Mouse (Mus musculus): ENCODE measurements around the gene Clcf1. TPM values are rescaled to one million over a fixed set of nuclear protein-coding genes. Genes with fewer than 3 reads are reported as not detected.
A peak's percentile ranks its signal among the peaks of the same experiment; 100 is the strongest.

Clcf1 gene
- total RNA-seq, 2 experiments from 2014 or later, result 1.3 to 2.1 TPM

GRCm38 (mm10) chr19:4222165-4222564 lies 8.1 kb downstream of the Clcf1 start:
- no peak overlapping the region for H3K27ac ChIP-seq
- no peak for TF ChIP-seq CTCF (IDR thresholded peaks at IDR 0.05)
- H3K4me3 ChIP-seq, result no peak overlapping the region
- no peak for DNase-seq (ENCODE audit: extremely low spot score in 1 of 2, low spot score in 2 of 2)
- intact Hi-C loops (cut with DNase I), result no loop called here

GRCm38 (mm10) chr19:4226779-4227178 lies 12.7 kb downstream of the Clcf1 start:
- intact Hi-C loops (cut with DNase I), result loop anchor here (5.0 kb wide), 1 partner anchor 209 kb away; no protein-coding TSS in a partner anchor
- TF ChIP-seq CTCF (IDR thresholded peaks at IDR 0.05), result no peak
- DNase-seq (ENCODE audit: extremely low spot score in 1 of 2, low spot score in 2 of 2), result no peak
- no peak overlapping the region for H3K4me3 ChIP-seq
- no peak overlapping the region for H3K27ac ChIP-seq

GRCm38 (mm10) chr19:4227446-4227845 lies 13.4 kb downstream of the Clcf1 start:
- no peak for TF ChIP-seq CTCF (IDR thresholded peaks at IDR 0.05)
- intact Hi-C loops (cut with DNase I), result loop anchor here (5.0 kb wide), 1 partner anchor 210 kb away; no protein-coding TSS in a partner anchor
- H3K27ac ChIP-seq, result no peak overlapping the region
- H3K4me3 ChIP-seq, result no peak overlapping the region
- DNase-seq (ENCODE audit: extremely low spot score in 1 of 2, low spot score in 2 of 2), result no peak

DNA sequence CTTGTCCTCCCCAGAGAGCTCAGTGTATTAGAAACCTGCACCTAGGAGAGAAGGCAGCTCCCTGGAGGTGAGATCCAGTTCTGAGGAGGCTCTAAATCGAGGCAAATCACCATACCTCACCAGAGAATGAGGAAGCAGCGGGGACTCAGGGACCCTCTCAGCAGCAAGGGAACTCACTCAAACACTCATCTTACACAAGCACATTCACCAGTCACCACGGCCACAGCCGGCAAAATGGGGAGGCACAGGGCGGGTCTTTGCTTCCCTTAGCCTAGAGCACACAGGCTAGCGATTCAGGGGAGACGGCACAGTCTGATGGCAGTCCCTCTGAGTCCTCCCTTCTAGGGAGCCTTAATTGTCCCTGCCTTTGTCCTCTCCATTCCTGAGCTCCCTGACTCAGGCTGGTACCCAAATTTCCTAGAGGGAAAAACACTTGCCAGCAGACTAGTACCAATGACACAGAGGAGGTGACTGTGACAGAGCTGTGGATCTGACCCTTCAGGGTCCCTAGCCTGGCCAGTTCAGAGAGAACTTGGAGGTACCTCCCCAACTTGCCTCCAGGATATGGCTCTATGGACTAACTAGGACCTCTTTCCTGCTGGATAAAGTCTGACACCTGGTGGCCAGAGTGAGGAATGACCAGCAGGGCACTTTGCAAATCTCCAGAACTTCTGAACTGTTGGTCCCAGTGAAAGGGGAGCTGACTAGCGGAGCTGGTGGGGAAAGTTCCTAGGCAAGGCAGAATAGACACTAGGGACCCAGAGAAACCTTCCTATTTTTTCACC lies 14.0 kb downstream of the Clcf1 start:
- TF ChIP-seq CTCF (IDR thresholded peaks at IDR 0.05), result no peak; the same call in none of the 2 replicates
- Histone ChIP-seq H3K4me3 (no peak overlapping the region), H3K27ac (no peak overlapping the region)
- DNase-seq (ENCODE audit: extremely low spot score in 1 of 2, low spot score in 2 of 2), result peak; percentile 74 to 78
- intact Hi-C loops (cut with DNase I), result loop anchor here (1.0 to 5.0 kb wide), 3 partner anchors 21 to 211 kb away; no protein-coding TSS in a partner anchor

DNA sequence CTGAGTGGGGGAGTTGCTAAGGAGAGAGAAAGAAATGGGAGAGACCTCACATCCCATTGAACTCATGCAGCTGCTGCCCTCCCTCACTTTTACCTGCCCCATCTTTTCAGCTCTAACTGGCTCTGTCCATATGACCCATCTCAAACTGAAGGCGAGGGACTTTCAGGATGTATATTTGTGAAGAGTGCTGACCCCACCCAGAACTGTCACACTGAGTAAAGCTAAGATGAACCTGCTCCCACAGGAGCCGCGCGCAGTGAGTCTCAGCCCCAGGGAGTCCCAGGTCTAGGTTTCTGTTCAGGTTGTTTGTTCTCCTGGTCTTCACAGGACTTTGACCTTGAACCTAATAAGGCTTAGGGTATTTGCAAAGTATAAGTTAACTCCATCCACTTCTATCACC lies 14.9 kb downstream of the Clcf1 start:
- no peak for DNase-seq (ENCODE audit: extremely low spot score in 1 of 2, low spot score in 2 of 2)
- no peak overlapping the region for H3K4me3 ChIP-seq
- TF ChIP-seq CTCF (IDR thresholded peaks at IDR 0.05), result no peak
- intact Hi-C loops (cut with DNase I), result loop anchor here (1.0 to 5.0 kb wide), 3 partner anchors 22 to 212 kb away; no protein-coding TSS in a partner anchor
- H3K27ac ChIP-seq, result no peak overlapping the region

- H3K27ac ChIP-seq, result no peak overlapping the region
- TF ChIP-seq CTCF (IDR thresholded peaks at IDR 0.05), result no peak
- intact Hi-C loops (cut with DNase I), result loop anchor here (2.0 to 5.0 kb wide), 3 partner anchors 59 to 212 kb away; partner anchors contain the start of gene Cdk2ap2
- no peak for DNase-seq (ENCODE audit: extremely low spot score in 1 of 2, low spot score in 2 of 2)
- H3K4me3 ChIP-seq, result no peak overlapping the region
Measured at GRCm38 (mm10) chr19:4229451-4230076, 15.5 kb downstream of the Clcf1 start.

DNA sequence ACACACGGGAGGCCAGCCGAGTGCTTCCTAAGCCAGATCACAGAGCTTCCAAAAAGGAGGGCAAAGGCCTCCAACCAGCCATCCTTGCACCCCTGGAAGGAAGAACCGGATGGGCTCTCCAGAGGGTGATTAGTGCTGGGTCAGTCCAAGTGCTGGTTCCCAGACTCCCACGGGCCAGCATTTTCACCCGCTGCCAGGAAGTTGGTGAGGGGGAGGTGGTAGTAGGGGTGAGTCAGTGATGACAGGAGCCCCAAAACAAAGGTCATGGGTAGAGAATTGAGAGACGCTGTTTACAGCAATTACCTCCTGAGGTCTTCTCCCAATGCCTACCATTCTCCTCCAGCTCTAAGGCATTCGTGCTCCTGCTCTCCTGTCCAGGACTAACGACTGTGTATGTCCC lies 16.4 kb downstream of the Clcf1 start:
- H3K27ac ChIP-seq, result peak overlapping the region; percentile 57; the same call in 1 of the 2 replicates
- H3K4me3 ChIP-seq, result no peak overlapping the region
- no peak for TF ChIP-seq CTCF (IDR thresholded peaks at IDR 0.05)
- intact Hi-C loops (cut with DNase I), result loop anchor here (2.0 kb wide), 1 partner anchor 134 kb away; the partner anchor contains the start of gene Cdk2ap2
- DNase-seq (ENCODE audit: extremely low spot score in 1 of 2, low spot score in 2 of 2), result no peak

DNA sequence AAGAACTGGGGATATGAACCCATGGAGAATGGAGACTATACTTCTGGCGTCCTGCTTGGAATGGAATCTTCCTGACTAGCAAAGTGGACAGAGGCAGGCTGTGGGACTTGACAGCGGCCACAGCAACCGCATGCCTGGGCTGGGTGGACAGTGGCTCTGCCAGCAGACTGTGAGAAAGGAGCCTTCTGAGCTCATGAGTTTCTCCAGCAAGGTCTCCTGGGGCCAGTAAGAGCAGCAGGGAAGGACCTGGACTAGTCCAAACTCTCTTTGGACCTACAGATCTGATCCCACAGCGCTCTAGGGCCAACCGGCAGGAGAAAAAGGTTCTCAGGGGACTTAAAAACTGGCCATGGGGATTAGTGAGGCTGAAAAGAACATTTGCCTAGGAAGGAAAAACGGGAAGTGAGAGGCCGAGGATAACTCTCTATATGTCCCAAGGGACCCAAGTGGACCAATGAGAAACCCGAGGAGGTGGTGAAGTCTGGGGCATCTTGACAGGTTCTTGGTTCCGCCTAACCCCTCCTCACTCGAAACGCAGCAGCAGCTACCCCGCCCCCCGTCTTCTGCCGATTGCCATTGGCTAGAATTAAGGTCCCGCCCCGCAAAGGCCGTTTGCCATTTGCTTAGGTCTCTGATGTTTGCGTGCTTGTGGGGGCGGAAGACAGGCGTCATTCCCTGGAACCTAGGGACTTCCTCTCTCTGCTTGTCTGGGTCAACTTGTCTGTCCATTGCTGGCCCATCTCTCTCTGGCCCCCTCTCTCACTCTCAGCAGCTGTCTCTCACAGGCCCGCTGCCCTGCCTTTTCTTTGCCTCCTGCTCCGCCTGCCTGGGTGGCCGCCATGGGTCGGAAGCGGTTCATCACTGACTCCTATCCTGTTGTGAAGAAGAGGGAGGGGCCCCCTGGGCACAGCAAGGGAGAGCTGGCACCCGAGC lies 17.5 kb downstream of the Clcf1 start, which contains the start of gene Pold4:
Gene Pold4, plus strand, starts transcription at position 647 of the 933 bp plus-strand sequence.
- Histone ChIP-seq H3K27ac (peak within 1 kb of the TSS; percentile 98), H3K4me3 (peak within 1 kb of the TSS; percentile 75)
- intact Hi-C loops (cut with DNase I), result loop anchor here (1.0 to 2.0 kb wide), 2 partner anchors 106 to 135 kb away; partner anchors contain the start of genes Aip and Cdk2ap2
- DNase-seq (ENCODE audit: extremely low spot score in 1 of 2, low spot score in 2 of 2), result peak; percentile 95 to 96
- no peak for TF ChIP-seq CTCF (IDR thresholded peaks at IDR 0.05)

DNA sequence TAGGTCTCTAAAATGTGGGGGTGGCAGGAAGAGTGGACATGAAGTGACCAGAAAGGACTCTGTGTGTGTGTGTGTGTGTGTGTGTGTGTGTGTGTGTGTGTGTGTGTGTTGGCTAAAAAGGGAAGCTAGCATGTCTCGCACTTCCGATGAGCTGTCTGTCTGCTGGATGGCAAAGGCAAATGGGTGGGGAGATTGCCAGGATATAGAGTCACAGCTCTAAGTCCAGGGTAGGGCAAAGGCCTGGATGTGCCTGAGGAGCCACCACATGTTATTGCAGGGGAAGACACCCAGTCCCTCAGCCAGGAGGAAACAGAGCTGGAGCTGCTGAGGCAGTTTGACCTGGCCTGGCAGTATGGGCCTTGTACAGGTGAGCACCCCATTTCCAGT lies 18.1 kb downstream of the Clcf1 start:
- Histone ChIP-seq H3K4me3 (peak overlapping the region; percentile 75), H3K27ac (peak overlapping the region; percentile 98)
- no peak for DNase-seq (ENCODE audit: extremely low spot score in 1 of 2, low spot score in 2 of 2)
- no peak for TF ChIP-seq CTCF (IDR thresholded peaks at IDR 0.05)
- intact Hi-C loops (cut with DNase I), result no loop called here

GRCm38 (mm10) chr19:4232651-4233050 lies 18.6 kb downstream of the Clcf1 start:
- peak overlapping the region; percentile 74; the same call in 1 of the 2 replicates for H3K27ac ChIP-seq
- peak overlapping the region; percentile 75 for H3K4me3 ChIP-seq
- no peak for DNase-seq (ENCODE audit: extremely low spot score in 1 of 2, low spot score in 2 of 2)
- TF ChIP-seq CTCF (IDR thresholded peaks at IDR 0.05), result no peak
- intact Hi-C loops (cut with DNase I), result no loop called here

DNA sequence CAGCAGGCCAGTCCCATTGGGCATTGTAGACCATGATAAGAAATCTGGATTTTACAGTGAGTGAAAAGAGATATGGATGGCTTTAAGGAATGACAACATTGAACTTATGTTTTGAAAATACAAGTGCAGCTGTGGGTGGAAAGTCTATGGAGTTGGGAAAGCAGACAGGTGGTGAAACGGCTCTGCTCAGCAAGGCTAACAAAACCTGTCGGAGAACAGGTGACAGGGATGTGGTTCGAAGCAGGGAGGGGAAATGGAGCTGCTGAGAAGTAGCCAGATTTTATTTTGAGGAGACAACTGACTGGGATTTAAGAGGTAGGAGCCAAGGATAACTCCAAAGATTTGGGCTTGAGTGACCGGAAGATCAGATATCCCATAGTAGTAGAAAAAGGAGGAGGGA lies 20.5 kb downstream of the Clcf1 start:
- intact Hi-C loops (cut with DNase I), result no loop called here
- no peak for TF ChIP-seq CTCF (IDR thresholded peaks at IDR 0.05)
- no peak overlapping the region for H3K27ac ChIP-seq
- no peak overlapping the region for H3K4me3 ChIP-seq
- no peak for DNase-seq (ENCODE audit: extremely low spot score in 1 of 2, low spot score in 2 of 2)
